Mouse (Mus musculus): ENCODE measurements at regions not wholly inside any gene's neighbourhood (a gene's known extent, or its start where the extent isn't known, plus 50 kb on each side); places are given as distances from the start of the nearest gene placed in this dataset.

- TF ChIP-seq HCFC1 (IDR thresholded peaks at IDR 0.05; ENCODE audit: low read depth, low read length) (no peak), ZNF384 (IDR thresholded peaks at IDR 0.05; ENCODE audit: low read depth, low read length) (no peak)
Measured at GRCm38 (mm10) chr4:153187959-153188503, 294.6 kb downstream of the Ajap1 start.
